Mouse (Mus musculus) MEL (cell line): Measurements from ENCODE around the gene Ahsa2. TPM values are rescaled to one million over a fixed set of nuclear protein-coding genes. Genes with fewer than 3 reads are reported as not detected.

Experiments
- DNase-seq: peaks from one replicate; pipeline ENCODE4 v3.0.0; 2011; ENCODE audit warnings: low read depth, low spot score
- H3K27ac ChIP-seq: 2 replicates; pipeline ENCODE4 v1.5.1; 2012; ENCODE audit warnings: low read depth, mild to moderate bottlenecking, control low read depth, low read length, moderate library complexity; ENCODE audit not compliant: control insufficient read depth
- H3K27me3 ChIP-seq, 2 experiments: fragments of 150-350 bp in 1 of 2; sonication (generic) in 1 of 2; 2 replicates each; pipeline ENCODE4 v1.6.1; 2012; ENCODE audit warnings: low read length in 2 of 2, mild to moderate bottlenecking in 2 of 2, improper control_type of control experiment in 1 of 2, moderate library complexity in 1 of 2; ENCODE audit not compliant: insufficient read depth in 2 of 2, control insufficient read depth in 1 of 2
- H3K36me3 ChIP-seq, 2 experiments: 2 replicates each; pipeline ENCODE4 v1.6.1; 2012 to 2014; ENCODE audit warnings: low read length in 2 of 2, improper control_type of control experiment in 1 of 2, inconsistent platforms in 1 of 2, mild to moderate bottlenecking in 1 of 2; ENCODE audit not compliant: insufficient read depth in 2 of 2, control insufficient read depth in 1 of 2
- H3K4me1 ChIP-seq, 2 experiments: fragments of 150-350 bp in 1 of 2; sonication (generic) in 1 of 2; 2 replicates each; pipeline ENCODE4 v1.6.1; 2012; ENCODE audit warnings: low read length in 2 of 2, improper control_type of control experiment in 1 of 2, mild to moderate bottlenecking in 1 of 2; ENCODE audit not compliant: insufficient read depth in 2 of 2, control insufficient read depth in 1 of 2
- H3K4me3 ChIP-seq, 2 experiments: fragments of 150-350 bp in 1 of 2; sonication (generic) in 1 of 2; 2 replicates each; pipeline ENCODE4 v1.5.1; 2012; ENCODE audit warnings: low read depth in 2 of 2, low read length in 2 of 2, mild to moderate bottlenecking in 2 of 2, moderate library complexity in 2 of 2, control low read depth in 1 of 2, improper control_type of control experiment in 1 of 2; ENCODE audit not compliant: control insufficient read depth in 1 of 2, insufficient read depth in 1 of 2
- H3K79me2 ChIP-seq: 2 replicates; pipeline ENCODE4 v1.6.1; 2012; ENCODE audit warnings: mild to moderate bottlenecking, low read length, moderate library complexity; ENCODE audit not compliant: control insufficient read depth, poor library complexity, insufficient read depth
- H3K9ac ChIP-seq: 2 replicates; pipeline ENCODE4 v1.6.1; 2012; ENCODE audit warnings: low read depth, mild to moderate bottlenecking, control low read depth, low read length, moderate library complexity; ENCODE audit not compliant: control insufficient read depth, poor library complexity, severe bottlenecking
- H3K9me3 ChIP-seq: fragments of 150-350 bp; sonication (generic); replicated peaks from 2 replicates; pipeline ENCODE4 v1.6.1; 2012; ENCODE audit warnings: mild to moderate bottlenecking, low read length, improper control_type of control experiment, moderate library complexity; ENCODE audit not compliant: insufficient read depth
- BHLHE40 ChIP-seq: IDR thresholded peaks from 2 replicates; pipeline ENCODE4 v1.6.1; 2012; ENCODE audit warnings: low read depth, mild to moderate bottlenecking, inconsistent platforms, low read length, improper control_type of control experiment, borderline replicate concordance
- CHD1 ChIP-seq: IDR thresholded peaks from 2 replicates; pipeline ENCODE4 v1.6.1; 2012; ENCODE audit warnings: low read depth, mild to moderate bottlenecking, inconsistent platforms, low read length, improper control_type of control experiment
- CTCF ChIP-seq, 3 experiments: IDR thresholded peaks in 2 of 3; conservative IDR thresholded peaks in 1 of 3; 2 replicates each; pipeline ENCODE4 v1.5.1; 2011 to 2012; ENCODE audit warnings: low read length in 3 of 3, low read depth in 2 of 3, mild to moderate bottlenecking in 2 of 3, improper control_type of control experiment in 1 of 3, inconsistent platforms in 1 of 3, mixed read lengths in 1 of 3, moderate library complexity in 1 of 3; ENCODE audit not compliant: control insufficient read depth in 1 of 3, insufficient read depth in 1 of 3, poor library complexity in 1 of 3, severe bottlenecking in 1 of 3
- ETS1 ChIP-seq: IDR thresholded peaks from 2 replicates; pipeline ENCODE4 v1.6.1; 2012; ENCODE audit warnings: low read depth, mild to moderate bottlenecking, inconsistent platforms, low read length, improper control_type of control experiment, moderate library complexity
- GABPA ChIP-seq: IDR thresholded peaks from 2 replicates; pipeline ENCODE4 v1.6.1; 2012; ENCODE audit warnings: low read depth, mild to moderate bottlenecking, inconsistent platforms, low read length, improper control_type of control experiment, moderate library complexity
- GATA1 ChIP-seq: IDR thresholded peaks from 2 replicates; pipeline ENCODE4 v1.6.1; 2011; ENCODE audit warnings: low read depth, low read length, improper control_type of control experiment
- HCFC1 ChIP-seq: IDR thresholded peaks from 2 replicates; pipeline ENCODE4 v1.6.1; 2012; ENCODE audit warnings: low read depth, mild to moderate bottlenecking, inconsistent platforms, low read length, improper control_type of control experiment, moderate library complexity
- KAT2A ChIP-seq: conservative IDR thresholded peaks from 2 replicates; pipeline ENCODE4 v1.6.1; 2012; ENCODE audit warnings: low read depth, low read length, improper control_type of control experiment, inconsistent platforms
- MAFK ChIP-seq: IDR thresholded peaks from 2 replicates; pipeline ENCODE4 v1.6.1; 2011; ENCODE audit warnings: low read depth, mild to moderate bottlenecking, low read length, improper control_type of control experiment, borderline replicate concordance
- MAX ChIP-seq: IDR thresholded peaks from 2 replicates; pipeline ENCODE4 v1.6.1; 2011; ENCODE audit warnings: low read length, improper control_type of control experiment
- MXI1 ChIP-seq: IDR thresholded peaks from 2 replicates; pipeline ENCODE4 v1.6.1; 2011; ENCODE audit warnings: mild to moderate bottlenecking, low read depth, low read length, improper control_type of control experiment
- MYB ChIP-seq: IDR thresholded peaks from 2 replicates; pipeline ENCODE4 v1.6.1; 2011; ENCODE audit warnings: mild to moderate bottlenecking, low read depth, low read length, improper control_type of control experiment
- MYC ChIP-seq: IDR thresholded peaks from 2 replicates; pipeline ENCODE4 v1.6.1; 2011; ENCODE audit warnings: low read depth, mild to moderate bottlenecking, low read length, improper control_type of control experiment, moderate library complexity
- POLR2AphosphoS2 ChIP-seq: IDR thresholded peaks from 2 replicates; pipeline ENCODE4 v1.6.1; 2011; ENCODE audit warnings: low read length, improper control_type of control experiment
- POLR2AphosphoS5 ChIP-seq: IDR thresholded peaks from 2 replicates; pipeline ENCODE4 v1.6.1; 2012; ENCODE audit warnings: low read depth, borderline replicate concordance, mild to moderate bottlenecking, inconsistent platforms, low read length, moderate library complexity, mixed read lengths
- RAD21 ChIP-seq: IDR thresholded peaks from 2 replicates; pipeline ENCODE4 v1.6.1; 2011; ENCODE audit warnings: mild to moderate bottlenecking, low read depth, low read length, improper control_type of control experiment
- TAL1 ChIP-seq: IDR thresholded peaks from 2 replicates; pipeline ENCODE4 v1.6.1; 2012; ENCODE audit warnings: mild to moderate bottlenecking, inconsistent platforms, low read length, moderate library complexity, mixed read lengths
- TBP ChIP-seq: IDR thresholded peaks from 2 replicates; pipeline ENCODE4 v1.8.0; 2011; ENCODE audit warnings: low read depth, low read length, improper control_type of control experiment
- TCF12 ChIP-seq: IDR thresholded peaks from 2 replicates; pipeline ENCODE4 v1.6.1; 2014; ENCODE audit warnings: low read depth, mild to moderate bottlenecking, inconsistent platforms, low read length, improper control_type of control experiment, moderate library complexity
- UBTF ChIP-seq: IDR thresholded peaks from 2 replicates; pipeline ENCODE4 v1.6.1; 2012; ENCODE audit warnings: low read depth, mild to moderate bottlenecking, inconsistent platforms, low read length, improper control_type of control experiment, moderate library complexity, borderline replicate concordance; ENCODE audit not compliant: insufficient read depth
- USF1 ChIP-seq: IDR thresholded peaks from 2 replicates; pipeline ENCODE4 v1.6.1; 2014; ENCODE audit warnings: low read depth, mild to moderate bottlenecking, inconsistent platforms, low read length, improper control_type of control experiment, moderate library complexity
- USF2 ChIP-seq, 2 experiments: IDR thresholded peaks; 2 replicates each; pipeline ENCODE4 v1.6.1; 2011 to 2012; ENCODE audit warnings: improper control_type of control experiment in 2 of 2, low read length in 2 of 2, borderline replicate concordance in 1 of 2, inconsistent platforms in 1 of 2, low read depth in 1 of 2, mild to moderate bottlenecking in 1 of 2; ENCODE audit not compliant: insufficient read depth in 1 of 2
- ZC3H11A ChIP-seq: IDR thresholded peaks from 2 replicates; pipeline ENCODE4 v1.6.1; 2012; ENCODE audit warnings: low read depth, mild to moderate bottlenecking, inconsistent platforms, low read length, improper control_type of control experiment
- ZMIZ1 ChIP-seq: IDR thresholded peaks from 2 replicates; pipeline ENCODE4 v1.6.1; 2012; ENCODE audit warnings: low read depth, mild to moderate bottlenecking, inconsistent platforms, low read length, improper control_type of control experiment, moderate library complexity
- ZNF384 ChIP-seq: IDR thresholded peaks from 2 replicates; pipeline ENCODE4 v1.6.1; 2012; ENCODE audit warnings: low read depth, mild to moderate bottlenecking, inconsistent platforms, low read length, improper control_type of control experiment
- polyA plus RNA-seq, 2 experiments: library from polyadenylated mRNA; stranded (reverse) in 1 of 2; unstranded in 1 of 2; fragments of >175 nt in 1 of 2; fragments of >200 nt in 1 of 2; gene quantifications; 2 replicates each; pipeline versions ENCODE4 v1.2.1 to v1.2.4; 2012; ENCODE audit warnings: low replicate concordance in 2 of 2, low read depth in 1 of 2; ENCODE audit not compliant: insufficient read length in 2 of 2, insufficient read depth in 1 of 2, missing spikeins in 1 of 2
- total RNA-seq: library from RNA; depleted of rRNA; stranded (reverse); fragments of 300-350 nt; gene quantifications from 2 replicates; pipeline ENCODE4 v1.2.3, GENCODE M21; 2012

The Ahsa2 gene
- total and polyA plus RNA-seq, 3 experiments: 35.6 to 37.8 TPM; not detected in 1

GRCm38 (mm10) chr11:23520473-23521205, 22.8 kb upstream of the Ahsa2 start, which contains the start of gene 1700093K21Rik:
Gene 1700093K21Rik, minus strand, starts transcription at chr11:23521155.
- H3K36me3 ChIP-seq: no peaks in the 10 kb centered on the region
- H3K4me1 ChIP-seq: no peaks in the 10 kb centered on the region
- no peaks in the 10 kb centered on the region for H3K79me2 ChIP-seq
- H3K9me3 ChIP-seq: no peaks in the 10 kb centered on the region; the same call in 1 of the 2 replicates
- no peak within 1 kb of the TSS for H3K9ac ChIP-seq
- no peak within 1 kb of the TSS for H3K27ac ChIP-seq
- H3K4me3 ChIP-seq: no peak within 1 kb of the TSS
- H3K27me3 ChIP-seq: no peaks in the 10 kb centered on the region
- no peak for TF ChIP-seq MYC
- TF ChIP-seq BHLHE40: no peak
- TF ChIP-seq CHD1: no peak
- no peak for TF ChIP-seq KAT2A
- no peak for TF ChIP-seq MAX
- no peak for TF ChIP-seq CTCF (IDR thresholded peaks at IDR 0.05 in 2 of 3, conservative IDR thresholded peaks at IDR 0.05 in 1 of 3; ENCODE audit: control insufficient read depth in 1 of 3, insufficient read depth in 1 of 3, low read depth in 2 of 3, low read length in 3 of 3, poor library complexity in 1 of 3, severe bottlenecking in 1 of 3)
- no peak for TF ChIP-seq POLR2AphosphoS5
- no peak for TF ChIP-seq RAD21
- no peak for TF ChIP-seq ZC3H11A
- TF ChIP-seq MYB: no peak
- no peak for TF ChIP-seq UBTF
- TF ChIP-seq USF1: no peak
- no peak for TF ChIP-seq TAL1
- no peak for TF ChIP-seq POLR2AphosphoS2
- no peak for TF ChIP-seq USF2 (IDR thresholded peaks at IDR 0.05; ENCODE audit: borderline replicate concordance in 1 of 2, insufficient read depth in 1 of 2, low read depth in 1 of 2, low read length in 2 of 2)
- no peak for TF ChIP-seq MXI1
- no peak for DNase-seq

GRCm38 (mm10) chr11:23518981-23519380, 21.2 kb upstream of the Ahsa2 start:
- H3K4me1 ChIP-seq: no peaks in the 10 kb centered on the region

More at GRCm38 (mm10) chr11:23518981-23519380, 21.2 kb upstream of the Ahsa2 start:
- Histone ChIP-seq H3K79me2 (no peaks in the 10 kb centered on the region), H3K9ac (no peak overlapping the region), H3K36me3 (no peaks in the 10 kb centered on the region), H3K27ac (no peak overlapping the region), H3K4me3 (no peak overlapping the region), H3K9me3 (no peaks in the 10 kb centered on the region; the same call in 1 of the 2 replicates), H3K27me3 (no peaks in the 10 kb centered on the region)
- TF ChIP-seq USF2 (IDR thresholded peaks at IDR 0.05; ENCODE audit: borderline replicate concordance in 1 of 2, insufficient read depth in 1 of 2, low read depth in 1 of 2, low read length in 2 of 2) (no peak), USF1 (no peak), POLR2AphosphoS2 (no peak), GABPA (no peak), ZMIZ1 (no peak), TCF12 (no peak), GATA1 (no peak), HCFC1 (no peak), ETS1 (no peak), RAD21 (no peak), MAFK (no peak), UBTF (no peak), ZNF384 (no peak), TBP (no peak)
- DNase-seq: no peak
